ENCODE assay signal across 15 mouse cellular contexts in the genomic region with DNA sequence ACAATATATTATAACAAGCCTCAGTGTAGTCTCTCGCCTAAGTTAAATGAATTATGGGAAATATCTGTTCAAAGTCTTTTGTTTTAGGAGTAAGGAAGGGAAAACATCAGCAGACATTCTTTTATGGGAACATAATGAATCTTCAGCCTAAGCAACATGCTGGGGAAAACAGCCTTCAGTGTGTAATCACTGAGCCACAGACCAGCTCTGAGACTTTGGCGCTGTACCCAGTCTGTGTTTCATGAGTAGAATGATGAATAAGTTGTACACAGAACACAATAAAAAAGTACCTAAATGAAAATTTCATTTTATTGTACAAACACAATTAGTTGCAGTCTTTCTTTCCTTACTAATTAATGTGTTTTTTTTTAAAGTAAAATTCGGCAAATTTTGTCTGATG.
"Had no signal": no experiment of that assay in that cellular context is flagged by ENCODE, and none has a peak within 500 bp of the region (broad histone marks: within the 10 kb centered on the region; RNA-seq: fewer than 3 reads in every experiment).

No protein-coding gene starts in this region.

- H3K27ac ChIP-seq: liver, embryonic 14.5 days; macrophage; midbrain, embryonic 12.5 days; midbrain, embryonic 15.5 days; neural tube, embryonic 12.5 days; stomach, embryonic 15.5 days; stomach, postnatal 0 days had no signal

- H3K4me1 ChIP-seq: megakaryocyte, embryonic 14.5 days; midbrain, embryonic 12.5 days; midbrain, embryonic 15.5 days; neural tube, embryonic 12.5 days; stomach, embryonic 15.5 days had no signal

- H3K27me3 ChIP-seq: megakaryocyte, embryonic 14.5 days; midbrain, embryonic 12.5 days; midbrain, embryonic 15.5 days; neural tube, embryonic 12.5 days; stomach, embryonic 15.5 days had no signal

- H3K4me2 ChIP-seq: lung, embryonic 14.5 days; midbrain, embryonic 12.5 days; midbrain, embryonic 15.5 days; neural tube, embryonic 12.5 days; stomach, embryonic 15.5 days had no signal

- ATAC-seq: midbrain, embryonic 15.5 days had no signal

- H3K36me3 ChIP-seq: midbrain, embryonic 12.5 days; midbrain, embryonic 15.5 days; neural tube, embryonic 12.5 days; stomach, embryonic 15.5 days had no signal

- DNase-seq: lung, adult 18-20 months; lung, embryonic 14.5 days; lung, postnatal 10 days; right cerebral cortex, postnatal 14 days; thymus, adult 2 months; thymus, postnatal 25 days; thymus, postnatal 4 days had no signal

- H3K9me3 ChIP-seq: megakaryocyte, embryonic 14.5 days; midbrain, embryonic 12.5 days; midbrain, embryonic 15.5 days; neural tube, embryonic 12.5 days; stomach, embryonic 15.5 days had no signal

- H3K9ac ChIP-seq: liver, embryonic 14.5 days; lung, embryonic 14.5 days; midbrain, embryonic 12.5 days; midbrain, embryonic 15.5 days; neural tube, embryonic 12.5 days; stomach, embryonic 15.5 days had no signal

- H3K4me3 ChIP-seq: megakaryocyte, embryonic 14.5 days; midbrain, embryonic 12.5 days; midbrain, embryonic 15.5 days; neural tube, embryonic 12.5 days; stomach, embryonic 15.5 days had no signal
